Mouse (Mus musculus) left cerebral cortex, postnatal 4 days (tissue): ENCODE measurements around the gene Tapbp. TPM values are rescaled to one million over a fixed set of nuclear protein-coding genes. Genes with fewer than 3 reads are reported as not detected.
"Not testable (repeated sequence)": the region's sequence is repeated elsewhere in the genome, so short reads cannot be mapped to it uniquely, and the experiment has no call there.

Experiments
- DNase-seq: peaks from one replicate; pipeline ENCODE4 v3.0.0-alpha.2; 2022
- intact Hi-C: fragments of 180-260 bp; cut with DNase I; formaldehyde crosslinking; loops from one replicate; pipeline ENCODE4 v1.15.1; 2025
- total RNA-seq, 2 experiments: library from RNA; stranded (reverse); gene quantifications; 2 replicates each; pipeline ENCODE4 v1.2.3; 2021

Tapbp gene
- total RNA-seq, 2 experiments from 2014 or later = 45.5 to 56.6 TPM

DNA sequence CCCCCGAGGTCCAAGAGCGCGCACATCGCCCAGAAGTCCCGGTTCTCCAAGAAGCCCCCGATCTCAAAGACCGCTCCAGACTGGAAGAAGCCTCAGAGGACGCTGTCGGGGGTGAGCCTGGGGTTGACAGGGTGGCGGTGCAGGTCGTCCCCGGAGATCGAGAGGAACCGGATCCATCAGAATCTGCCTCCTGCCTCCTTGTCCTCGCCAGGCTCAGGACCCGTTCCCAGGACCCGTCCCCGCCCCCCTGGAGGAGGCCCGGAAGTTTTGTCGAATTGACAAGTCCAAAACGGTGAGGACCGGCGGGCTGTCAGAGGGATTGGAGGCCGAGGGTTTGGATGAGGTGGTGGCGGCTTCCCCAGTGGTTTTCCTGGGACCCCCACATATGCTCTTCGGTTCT lies 25.3 kb downstream of the Tapbp start:
- intact Hi-C loops = no loop called here
- DNase-seq = no peak

DNA sequence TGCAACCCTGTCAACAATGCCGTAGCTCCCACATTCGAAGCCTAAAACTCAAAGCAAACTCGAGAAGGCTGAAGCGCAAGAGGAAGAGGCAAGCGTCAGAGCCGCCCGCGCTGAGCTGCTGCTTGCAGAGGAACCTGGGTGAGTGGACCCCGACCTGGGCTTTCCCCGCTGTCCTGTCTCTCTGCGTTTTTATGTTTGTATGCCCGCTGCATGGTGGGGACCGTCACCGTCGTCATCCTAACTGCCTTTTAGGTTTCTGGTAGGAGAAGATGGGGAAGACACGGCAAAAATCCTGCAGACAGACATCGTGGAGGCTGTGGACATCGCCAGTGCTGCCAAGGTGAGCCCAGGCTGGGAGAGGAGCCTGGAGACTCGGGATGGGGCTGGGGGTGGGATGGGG lies 25.7 kb downstream of the Tapbp start:
- no peak for DNase-seq
- intact Hi-C loops = no loop called here

DNA sequence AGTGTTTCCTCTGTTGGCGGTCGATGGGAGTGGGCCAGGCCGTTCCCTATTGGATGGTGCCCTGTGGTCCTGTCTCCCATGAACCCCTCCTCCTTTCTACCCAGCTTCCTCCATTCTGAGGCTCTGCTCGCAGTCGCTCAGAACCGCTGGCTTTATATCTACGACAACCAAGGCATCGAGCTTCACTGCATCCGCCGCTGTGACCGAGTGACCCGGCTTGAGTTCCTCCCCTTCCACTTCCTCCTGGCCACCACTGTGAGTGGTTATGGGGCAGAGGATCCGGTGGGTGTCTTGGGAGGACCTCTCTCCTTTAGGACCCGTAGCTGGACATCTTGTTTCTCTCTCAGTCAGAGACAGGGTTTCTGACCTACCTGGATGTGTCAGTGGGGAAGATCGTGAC lies 27.8 kb downstream of the Tapbp start:
- intact Hi-C loops = no loop called here
- DNase-seq = no peak

DNA sequence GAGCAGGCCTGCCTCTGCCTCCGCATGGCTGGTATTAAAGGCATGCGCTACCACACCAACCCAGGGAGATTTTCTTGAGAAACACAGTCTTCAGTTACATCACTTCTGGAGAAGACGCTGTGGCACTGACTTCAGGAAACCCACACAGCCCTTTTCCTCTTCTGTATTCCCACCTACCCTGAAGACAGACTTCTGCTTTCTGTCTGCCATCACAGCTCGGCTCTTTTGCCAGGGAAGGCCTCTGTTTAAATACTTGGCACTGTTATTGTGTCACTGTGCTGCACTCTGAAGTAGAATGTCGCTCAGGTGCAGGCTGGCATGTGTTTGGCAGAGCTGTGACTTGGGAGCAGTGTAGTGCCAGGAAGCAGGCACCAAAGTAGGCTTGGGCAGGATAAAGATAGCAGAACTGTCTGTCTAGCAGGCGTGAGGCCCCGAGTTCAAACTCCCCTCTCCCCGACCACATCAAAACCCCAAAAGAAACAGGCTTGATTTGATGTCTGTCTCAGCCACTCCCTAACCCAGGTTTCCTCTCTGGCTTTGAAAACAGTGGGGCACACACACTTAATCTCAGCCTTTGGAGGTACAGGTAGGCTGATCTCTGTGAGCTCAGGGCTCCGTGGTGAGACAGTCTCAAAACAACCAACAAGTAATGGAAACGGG lies 31.9 kb downstream of the Tapbp start:
- DNase-seq = no peak
- intact Hi-C loops = no loop called here

DNA sequence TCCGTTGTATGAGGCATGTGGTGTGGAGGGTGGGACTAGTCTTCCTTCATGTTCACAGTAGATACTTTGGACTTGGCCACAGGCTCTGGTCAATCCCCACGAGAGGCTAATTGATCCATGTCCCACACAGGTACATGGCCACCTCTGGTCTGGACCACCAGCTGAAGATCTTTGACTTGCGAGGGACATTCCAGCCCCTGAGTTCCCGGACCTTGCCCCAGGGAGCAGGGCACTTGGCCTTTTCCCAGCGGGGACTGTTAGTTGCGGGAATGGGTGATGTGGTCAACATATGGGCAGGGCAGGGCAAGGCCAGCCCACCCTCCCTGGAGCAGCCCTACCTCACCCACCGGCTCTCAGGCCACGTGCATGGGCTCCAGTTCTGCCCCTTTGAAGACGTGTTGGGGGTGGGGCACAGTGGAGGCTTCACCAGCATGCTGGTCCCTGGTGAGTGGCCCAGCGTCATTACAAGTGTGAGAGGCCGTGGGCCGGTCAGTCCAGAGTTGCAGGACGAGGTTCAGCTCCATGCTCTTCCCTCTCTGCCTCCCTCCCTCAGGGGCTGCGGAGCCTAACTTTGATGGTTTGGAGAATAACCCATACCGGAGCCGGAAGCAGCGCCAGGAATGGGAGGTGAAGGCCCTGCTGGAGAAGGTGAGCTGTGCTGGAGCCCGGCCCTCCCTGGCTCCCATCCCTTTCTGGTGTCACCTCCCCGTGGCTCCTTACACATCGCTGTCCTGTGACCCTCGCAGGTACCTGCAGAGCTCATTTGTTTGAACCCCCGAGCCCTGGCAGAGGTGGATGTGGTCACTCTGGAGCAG lies 32.6 kb downstream of the Tapbp start:
- intact Hi-C loops = no loop called here
- DNase-seq = no peak

DNA sequence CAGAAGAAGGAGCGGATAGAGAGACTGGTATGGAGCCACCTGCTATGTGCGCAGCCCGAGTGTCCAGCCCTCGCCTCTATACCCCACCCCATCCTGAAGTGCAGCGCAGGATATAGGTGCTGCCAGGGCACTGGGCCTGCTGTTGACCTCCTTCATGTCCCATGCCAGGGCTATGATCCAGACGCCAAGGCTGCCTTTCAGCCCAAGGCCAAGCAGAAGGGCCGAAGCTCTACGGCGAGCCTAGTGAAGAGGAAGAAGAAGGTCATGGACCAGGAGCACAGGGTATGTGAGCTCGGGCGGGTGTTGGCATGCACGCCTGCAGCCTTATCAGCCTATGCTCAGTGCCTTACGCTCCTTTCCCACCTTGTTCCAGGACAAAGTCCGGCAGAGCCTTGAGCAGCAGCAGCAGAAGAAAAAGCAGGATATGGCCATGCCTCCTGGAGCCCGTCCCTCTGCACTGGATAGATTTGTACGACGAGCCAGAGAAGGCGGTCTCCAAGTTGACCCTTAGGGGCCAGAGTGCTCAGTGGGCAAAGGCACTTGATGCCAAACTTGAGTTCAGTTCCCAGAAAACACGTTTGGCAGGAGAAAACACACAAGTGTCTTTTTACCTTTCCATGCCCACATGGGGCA lies 33.3 kb downstream of the Tapbp start:
- DNase-seq = no peak
- intact Hi-C loops = no loop called here

DNA sequence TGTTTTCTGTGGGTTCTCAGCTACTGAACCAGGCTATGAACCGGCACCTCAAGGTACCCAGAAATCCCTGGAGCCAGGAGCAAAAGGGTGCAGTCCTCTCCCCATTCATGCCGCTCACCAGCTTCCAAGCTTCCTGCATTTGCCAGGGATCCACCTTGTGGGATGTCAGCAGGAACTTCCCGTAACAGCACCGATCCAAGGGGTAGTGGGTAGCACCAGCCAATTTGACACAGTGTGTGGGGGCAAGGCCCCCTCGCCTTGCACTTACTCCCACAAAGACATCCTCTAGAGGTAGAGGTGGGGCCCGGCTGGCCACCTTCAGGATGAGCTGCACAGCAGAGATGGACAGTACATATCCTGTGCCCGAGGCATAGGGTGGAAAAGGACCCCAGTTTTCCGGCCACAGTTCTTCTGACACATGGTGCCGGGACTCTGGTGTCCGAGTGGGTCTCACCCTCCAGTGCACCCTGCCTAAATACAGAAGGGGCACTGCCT lies 34.5 kb downstream of the Tapbp start:
- intact Hi-C loops = no loop called here
- peak; percentile 3 for DNase-seq

DNA sequence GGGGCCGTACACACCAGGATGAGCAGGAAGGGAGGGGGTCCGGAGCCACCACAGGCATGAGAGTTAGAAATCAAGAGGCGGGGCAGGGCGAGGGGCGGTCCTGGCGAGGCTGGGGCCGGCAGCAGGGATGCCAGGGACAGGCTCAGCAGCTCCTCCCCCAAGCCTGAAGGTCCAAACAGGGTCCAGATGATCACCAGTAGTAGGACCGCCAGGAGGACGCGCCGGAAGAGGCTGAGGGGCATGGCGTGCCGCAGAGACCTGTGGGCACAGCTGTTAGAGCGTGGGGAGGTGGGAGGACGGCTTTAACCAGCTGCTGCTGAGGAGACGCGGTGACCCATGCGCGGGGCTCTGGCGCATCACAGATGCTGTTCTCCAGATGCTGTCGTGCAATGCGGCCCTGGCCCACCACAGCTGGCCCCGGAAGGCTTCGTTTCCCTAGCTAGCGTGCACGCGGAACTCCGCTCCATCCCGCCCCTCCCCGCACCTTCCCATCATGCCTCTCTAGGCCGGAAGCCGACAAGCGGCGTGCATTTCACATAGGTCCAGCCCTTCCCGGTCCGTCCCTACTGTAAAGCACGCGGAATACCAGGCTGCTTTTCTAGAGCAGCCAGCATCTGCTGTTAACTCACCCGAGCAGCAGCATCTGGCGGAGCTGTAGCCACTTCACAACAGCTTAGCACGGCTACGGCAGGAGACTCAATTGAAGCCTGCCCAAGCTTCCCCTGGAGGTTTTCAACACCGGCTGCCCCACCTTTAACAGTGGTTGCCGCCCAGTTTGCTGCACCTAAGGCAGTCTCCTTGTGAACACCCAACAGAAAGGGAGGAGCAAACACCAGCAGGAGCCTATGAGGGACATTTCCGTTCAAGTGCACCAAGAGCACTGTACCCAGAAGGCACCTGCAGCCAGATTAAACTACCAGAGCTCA lies 35.6 kb downstream of the Tapbp start, which contains the start of gene B3galt4:
Gene B3galt4 (minus strand): TSS at position 468 of the 926 bp plus-strand sequence.
- intact Hi-C loops = no loop called here
- peak; percentile 91 for DNase-seq

DNA sequence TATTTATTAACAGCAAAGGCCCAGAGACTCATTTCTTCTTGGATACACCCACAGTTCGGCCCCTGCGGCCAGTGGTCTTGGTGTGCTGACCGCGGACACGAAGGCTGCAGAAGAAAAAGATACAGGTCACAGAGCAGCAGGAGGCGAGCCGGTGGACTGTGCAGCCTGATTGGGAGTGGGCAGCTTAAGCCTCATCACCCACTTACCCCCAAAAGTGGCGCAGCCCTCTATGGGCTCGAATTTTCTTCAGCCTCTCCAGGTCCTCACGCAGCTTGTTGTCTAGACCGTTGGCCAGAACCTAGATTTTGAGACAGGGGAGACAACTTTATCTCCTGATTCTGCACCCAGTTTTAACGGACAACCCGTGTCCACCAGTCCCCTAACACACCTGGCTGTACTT lies 36.3 kb downstream of the Tapbp start:
- DNase-seq = peak; percentile 1
- intact Hi-C loops = not testable (repeated sequence)

DNA sequence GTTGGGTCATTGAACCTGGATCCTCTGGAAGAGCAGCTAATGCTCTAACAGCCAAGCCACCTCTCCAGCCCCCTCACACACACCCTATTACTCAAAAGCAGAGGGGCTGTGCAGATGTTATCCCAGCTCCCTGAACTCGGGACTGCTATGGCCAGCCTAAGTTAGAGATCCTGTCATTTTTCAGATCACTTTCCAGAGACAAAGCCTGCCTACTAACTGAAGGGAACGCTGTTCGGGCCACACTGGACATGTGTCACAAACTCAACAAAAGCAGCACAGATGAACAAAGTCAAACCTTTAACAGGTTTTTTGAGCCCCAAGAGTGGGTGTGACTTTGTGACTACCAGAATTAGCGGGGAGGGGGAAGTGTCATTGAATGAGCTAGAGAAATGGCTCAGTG lies 37.2 kb downstream of the Tapbp start:
- intact Hi-C loops = no loop called here
- DNase-seq = no peak

DNA sequence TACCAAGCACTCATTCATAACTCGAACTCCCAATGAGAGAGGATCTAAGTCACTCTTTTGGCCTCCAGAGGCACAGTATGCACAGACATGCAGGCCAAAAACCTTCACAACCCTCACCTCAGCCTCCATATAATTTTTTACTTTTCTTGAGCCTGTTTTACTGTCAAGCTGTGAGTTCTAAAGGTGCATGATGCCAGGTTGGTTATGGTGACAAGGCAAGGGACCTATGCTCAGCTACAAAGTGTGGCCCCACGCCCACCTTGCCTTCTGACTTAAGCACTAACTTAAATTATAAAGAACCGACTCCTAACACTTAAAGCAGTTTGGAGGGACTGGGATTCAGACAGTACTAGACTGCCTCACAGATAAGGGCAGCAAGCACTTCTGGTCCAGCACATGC lies 37.6 kb downstream of the Tapbp start:
- intact Hi-C loops = no loop called here
- peak; percentile 0 for DNase-seq

DNA sequence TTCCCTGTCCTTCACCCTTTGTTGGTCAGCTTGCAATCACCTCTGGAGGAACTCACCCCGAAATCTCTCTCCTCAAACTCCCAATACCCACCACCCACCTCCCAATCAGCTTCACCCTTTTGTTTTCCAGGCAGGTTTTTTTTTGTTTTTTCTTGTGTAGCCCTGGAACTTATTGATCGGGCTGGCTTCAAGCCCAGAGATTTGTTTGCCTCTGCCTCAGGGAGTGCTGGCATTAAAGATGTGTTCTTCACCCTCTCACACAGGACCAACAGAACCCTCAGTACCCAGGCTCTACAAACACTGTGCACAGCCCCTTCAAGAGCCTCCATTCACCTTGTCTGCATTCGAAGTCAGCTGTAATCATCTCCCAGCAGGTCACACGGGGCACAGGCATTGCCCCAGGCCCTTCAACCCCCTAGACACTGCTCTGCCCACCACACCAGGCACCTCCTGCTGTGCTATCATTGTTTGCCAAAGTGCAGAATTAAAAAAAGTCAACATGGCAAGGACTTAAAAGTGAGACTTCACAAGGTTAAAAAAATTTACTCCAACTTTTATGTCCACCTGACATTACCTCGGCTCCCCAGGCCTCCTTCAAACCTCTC lies 38.4 kb downstream of the Tapbp start:
- peak; percentile 5 for DNase-seq
- intact Hi-C loops = no loop called here

DNA sequence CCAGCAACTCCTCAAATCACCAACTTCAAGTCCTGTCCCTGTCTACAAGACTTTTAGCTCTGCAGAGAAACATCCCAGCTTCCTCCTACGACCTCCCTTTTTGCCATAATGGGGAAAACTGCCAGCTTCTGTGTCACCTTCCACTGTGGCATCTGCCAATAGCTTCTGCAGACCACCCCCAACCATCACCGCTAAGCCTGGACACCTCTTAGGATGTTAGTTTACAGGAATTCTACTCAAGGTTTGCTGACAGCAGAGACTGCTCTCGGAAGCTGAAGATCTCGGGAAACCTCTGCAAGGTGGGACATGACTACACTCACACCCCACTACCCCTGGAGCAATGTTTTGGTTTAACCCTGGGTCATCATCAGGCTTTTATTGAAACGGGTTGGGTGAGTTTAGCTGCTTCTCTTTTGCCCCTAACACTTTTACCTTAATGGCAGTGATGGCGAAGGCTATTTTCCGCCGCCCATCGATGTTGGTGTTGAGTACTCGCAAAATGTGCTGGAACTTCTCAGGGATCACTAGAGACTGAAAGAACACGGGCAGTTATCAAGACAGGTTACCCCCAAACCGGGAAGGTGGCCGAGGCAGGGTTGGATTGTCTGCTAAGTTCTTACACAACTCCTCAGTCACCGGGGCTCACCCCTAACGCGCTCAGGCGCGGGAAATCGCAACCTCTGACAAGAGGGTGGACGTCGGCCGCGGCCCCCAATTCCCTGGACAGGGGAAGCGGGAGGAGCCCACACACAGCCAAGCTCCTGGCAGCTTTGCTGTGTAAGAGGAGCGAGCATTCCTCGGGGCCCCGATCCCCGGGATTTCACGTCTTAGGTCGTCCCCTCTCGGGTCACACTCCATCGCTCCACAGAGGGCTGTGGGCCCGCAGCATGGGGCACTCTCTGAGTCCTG lies 39.2 kb downstream of the Tapbp start:
- peak; percentile 0 for DNase-seq
- intact Hi-C loops = loop anchor here (5.0 kb wide), 1 partner anchor 67 kb away; the partner anchor contains the start of gene Ring1

DNA sequence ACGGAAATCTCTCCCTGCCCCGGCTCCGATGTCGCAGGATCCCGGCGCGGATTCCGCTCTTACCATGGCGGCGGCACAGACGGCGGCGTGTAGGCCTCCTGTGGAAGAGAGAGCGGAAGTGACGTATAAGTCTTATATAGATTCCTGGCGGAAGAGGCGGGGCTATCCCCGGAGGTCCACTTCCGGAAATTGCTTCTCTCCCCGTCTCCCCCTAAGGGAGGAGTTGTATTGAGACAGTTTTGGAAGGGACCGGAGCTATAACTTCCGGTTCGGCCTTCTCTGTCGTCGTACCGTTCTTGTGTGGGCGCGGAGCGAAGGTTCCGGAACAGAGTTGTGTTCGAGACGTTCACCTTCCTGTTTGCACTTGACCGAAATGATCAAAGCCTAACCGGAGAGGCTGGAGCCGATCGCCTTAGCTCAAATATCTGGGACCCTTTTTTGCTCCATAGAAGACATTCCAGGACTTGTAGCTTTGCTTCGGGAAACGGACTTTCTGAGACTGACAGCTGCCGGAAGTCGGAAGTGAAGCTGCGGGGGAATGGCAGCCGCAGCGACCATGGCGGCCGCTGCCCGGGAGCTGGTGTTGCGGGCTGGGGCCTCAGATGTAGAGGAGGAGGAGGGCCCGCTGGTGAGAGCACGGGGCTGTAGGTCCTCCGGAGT lies 40.0 kb downstream of the Tapbp start, which contains the start of the genes Vps52 and Rps18:
Gene Vps52 (plus strand): TSS at position 258 of the 660 bp plus-strand sequence.
Gene Rps18 (minus strand): TSS at position 447 of the 660 bp plus-strand sequence.
- DNase-seq = peak; percentile 94
- intact Hi-C loops = loop anchor here (5.0 kb wide), 1 partner anchor 67 kb away; the partner anchor contains the start of gene Ring1

DNA sequence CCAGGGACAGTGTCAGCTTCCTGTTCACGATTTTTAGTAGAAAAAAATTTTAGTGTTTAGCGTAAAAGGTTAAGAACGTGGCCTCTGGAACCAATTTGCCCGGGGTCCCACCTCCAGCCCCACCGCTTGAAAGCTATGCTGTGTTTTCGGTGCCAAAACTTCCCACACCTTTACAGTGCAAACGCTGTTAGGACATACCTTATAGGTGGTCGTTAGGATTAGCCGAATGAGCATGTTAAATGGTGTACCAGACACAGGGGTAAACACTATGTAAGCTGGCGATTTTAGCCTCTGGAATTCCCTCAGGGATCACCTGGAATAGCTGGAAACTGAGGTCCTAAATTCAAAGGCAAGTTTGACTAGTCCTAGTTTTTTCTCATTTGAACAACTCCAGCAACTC lies 40.6 kb downstream of the Tapbp start:
- intact Hi-C loops = loop anchor here (5.0 kb wide), 1 partner anchor 66 kb away; the partner anchor contains the start of gene Ring1
- no peak for DNase-seq

DNA sequence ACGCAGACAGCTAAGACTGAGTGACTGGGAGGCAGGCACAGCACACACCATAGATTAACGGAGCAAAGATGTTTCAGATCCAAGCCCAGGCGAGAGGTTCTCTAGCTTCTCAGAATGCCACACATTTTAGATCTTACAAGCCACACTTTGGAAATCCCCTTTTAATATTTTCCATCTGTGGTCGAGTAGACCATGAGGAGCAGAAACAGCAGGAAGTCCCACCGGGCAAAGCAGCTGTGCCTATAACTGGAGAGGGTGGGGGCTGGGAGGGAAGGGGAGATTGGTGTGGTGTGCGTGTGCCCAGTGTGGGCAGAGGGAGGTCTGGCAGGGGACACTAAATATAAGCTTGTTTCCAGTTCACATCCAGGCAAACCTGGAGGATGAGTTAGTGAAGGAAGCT lies 41.8 kb downstream of the Tapbp start:
- intact Hi-C loops = loop anchor here (5.0 kb wide), 1 partner anchor 65 kb away; the partner anchor contains the start of gene Ring1
- no peak for DNase-seq

DNA sequence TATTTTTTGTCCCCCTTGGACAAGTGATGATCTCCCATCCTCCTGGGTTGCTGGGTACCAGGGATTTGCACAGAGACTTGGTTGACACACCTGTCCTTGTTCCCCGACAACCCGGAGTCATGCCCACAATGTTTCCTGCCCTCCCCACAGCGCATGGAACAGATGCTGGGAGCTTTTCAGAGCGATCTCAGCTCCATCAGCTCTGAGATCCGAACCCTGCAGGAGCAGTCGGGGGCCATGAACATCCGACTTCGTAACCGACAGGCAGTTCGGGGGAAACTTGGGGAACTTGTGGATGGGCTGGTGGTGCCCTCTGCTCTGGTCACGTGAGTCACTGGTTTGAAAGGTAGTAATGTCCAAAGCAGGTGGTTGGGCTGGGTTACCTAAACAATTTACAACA lies 42.8 kb downstream of the Tapbp start:
- DNase-seq = no peak
- intact Hi-C loops = loop anchor here (5.0 kb wide), 1 partner anchor 64 kb away; the partner anchor contains the start of gene Ring1

DNA sequence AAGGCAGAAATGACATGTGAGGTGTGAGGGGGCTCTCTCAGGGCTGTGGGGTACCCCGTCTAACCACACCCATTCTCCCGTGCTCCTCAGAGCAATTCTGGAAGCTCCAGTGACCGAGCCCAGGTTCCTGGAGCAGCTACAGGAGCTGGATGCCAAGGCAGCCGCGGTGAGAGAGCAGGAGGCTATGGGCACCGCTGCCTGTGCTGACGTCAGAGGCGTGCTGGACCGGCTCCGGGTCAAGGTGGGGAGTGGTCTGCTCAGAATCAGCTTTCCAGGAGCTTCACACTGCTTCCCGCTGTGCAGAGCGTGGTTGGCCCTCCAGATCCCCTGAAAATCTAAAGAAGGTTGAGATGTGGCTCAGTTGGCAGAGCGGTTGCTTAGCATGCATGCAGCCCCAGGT lies 43.4 kb downstream of the Tapbp start:
- intact Hi-C loops = loop anchor here (5.0 kb wide), 1 partner anchor 63 kb away; the partner anchor contains the start of gene Ring1

More for the DNA sequence above, 43.4 kb downstream of the Tapbp start:
- DNase-seq = no peak
